Mouse (Mus musculus) kidney, embryonic 16.5 days (tissue): ENCODE data around the gene Tmprss11c. TPM values are rescaled to one million over a fixed set of nuclear protein-coding genes. Genes with fewer than 3 reads are reported as not detected.

Source experiments
- ATAC-seq: fragments of 200-750 bp; cut with Nextera tagmentation; 2 replicates; pipeline ENCODE4 v1.8.0; 2017; ENCODE audit warnings: moderate TSS enrichment; ENCODE audit not compliant: low FRiP score, low TSS enrichment
- H3K27ac ChIP-seq: fragments of 300-500 bp; sonication (generic); 2 replicates; pipeline ENCODE4 v1.5.1; 2014; ENCODE audit warnings: low read length
- H3K27me3 ChIP-seq: fragments of 300-500 bp; sonication (generic); 2 replicates; pipeline ENCODE4 v1.6.1; 2014; ENCODE audit warnings: low read length, control low read depth, mixed read lengths; ENCODE audit not compliant: insufficient read depth
- H3K36me3 ChIP-seq: fragments of 300-500 bp; sonication (generic); 2 replicates; pipeline ENCODE4 v1.6.1; 2014; ENCODE audit warnings: low read length, control low read depth, mixed read lengths; ENCODE audit not compliant: insufficient read depth
- H3K4me1 ChIP-seq: fragments of 300-500 bp; sonication (generic); 2 replicates; pipeline ENCODE4 v1.6.1; 2014; ENCODE audit warnings: low read length, control low read depth, mixed read lengths; ENCODE audit not compliant: insufficient read depth
- H3K4me2 ChIP-seq: fragments of 300-500 bp; sonication (generic); replicated peaks from 2 replicates; pipeline ENCODE4 v1.6.1; 2014; ENCODE audit warnings: low read depth, low read length
- H3K4me3 ChIP-seq: fragments of 300-500 bp; sonication (generic); 2 replicates; pipeline ENCODE4 v1.5.1; 2014; ENCODE audit warnings: mild to moderate bottlenecking, low read length
- H3K9ac ChIP-seq: fragments of 300-500 bp; sonication (generic); replicated peaks from 2 replicates; pipeline ENCODE4 v1.6.1; 2014; ENCODE audit warnings: low read length
- H3K9me3 ChIP-seq: fragments of 300-500 bp; sonication (generic); 2 replicates; pipeline ENCODE4 v1.6.1; 2016; ENCODE audit warnings: low read length, control low read depth
- WGBS: fragments of 180-500 bp; shearing (Covaris S2); extraction: QIAGEN DNeasy Blood & Tissue Kit; methylation state at CpG from one replicate; pipeline ENCODE4 v1.1.7; 2014; 5-methylcytosine and 5-hydroxymethylcytosine counted together
- polyA plus RNA-seq: library from polyadenylated mRNA; unstranded; fragments of >200 nt; fragmentation: Nextera tagmentation; extraction: Ambion mirVana; gene quantifications from 2 replicates; pipeline ENCODE4 v1.2.1, GENCODE M21; 2015

The Tmprss11c gene
- polyA plus RNA-seq, 1 experiment from 2014 or later: not detected

DNA sequence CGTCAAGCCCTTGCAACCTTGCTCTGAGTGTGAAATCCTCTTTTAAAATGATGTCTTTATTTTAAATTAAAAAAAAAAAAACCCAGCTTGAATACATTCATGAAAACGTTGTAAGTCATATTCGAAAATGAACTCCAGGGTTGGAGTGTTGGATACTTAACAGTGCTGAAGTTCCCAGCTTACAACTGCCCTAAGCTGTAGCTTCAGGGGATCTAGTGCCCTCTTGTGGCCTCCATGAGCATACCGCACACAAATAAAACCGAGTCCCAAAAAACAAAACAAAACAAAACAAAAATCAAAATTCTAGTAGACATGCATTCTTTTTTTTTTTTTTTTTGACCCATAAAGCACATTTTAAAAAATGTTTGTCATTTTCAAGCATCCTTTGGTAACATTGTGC lies 98.3 kb downstream of the Tmprss11c start:
- no peaks in the 10 kb centered on the region for H3K36me3 ChIP-seq
- H3K9ac ChIP-seq: no peak overlapping the region
- no peak overlapping the region for H3K4me2 ChIP-seq
- H3K9me3 ChIP-seq: no peaks in the 10 kb centered on the region
- WGBS: 28% methylated on average over 5 of the region's 5 CpGs
- no peak overlapping the region for H3K27ac ChIP-seq
- H3K4me3 ChIP-seq: no peak overlapping the region
- ATAC-seq: no peak
- no peaks in the 10 kb centered on the region for H3K27me3 ChIP-seq
- no peaks in the 10 kb centered on the region for H3K4me1 ChIP-seq

DNA sequence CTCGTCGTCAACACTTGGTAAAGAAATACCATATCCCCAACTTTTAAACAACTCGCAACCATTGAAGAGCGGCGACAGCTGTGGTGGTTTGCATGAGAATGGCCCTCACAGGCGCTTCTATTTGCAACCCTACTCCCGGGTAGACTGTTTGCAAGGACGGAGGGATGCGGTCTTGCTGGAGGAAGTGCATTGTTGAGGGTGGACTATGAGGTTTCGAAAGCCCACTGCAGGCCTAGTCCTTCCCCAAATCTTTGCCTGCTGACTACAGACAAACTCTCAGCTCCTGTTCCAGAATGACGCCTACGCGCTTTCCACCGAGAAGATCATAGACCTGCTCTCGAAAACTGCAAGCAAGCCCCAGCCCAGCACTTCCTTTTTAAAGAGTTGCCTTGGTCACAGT lies 98.8 kb downstream of the Tmprss11c start:
- no peaks in the 10 kb centered on the region for H3K36me3 ChIP-seq
- no peak overlapping the region for H3K4me3 ChIP-seq
- no peaks in the 10 kb centered on the region for H3K27me3 ChIP-seq
- no peaks in the 10 kb centered on the region for H3K9me3 ChIP-seq
- H3K4me1 ChIP-seq: no peaks in the 10 kb centered on the region
- H3K4me2 ChIP-seq: no peak overlapping the region
- no peak overlapping the region for H3K9ac ChIP-seq
- H3K27ac ChIP-seq: no peak overlapping the region
- 51% methylated on average over 15 of the region's 15 CpGs for WGBS
- no peak for ATAC-seq

DNA sequence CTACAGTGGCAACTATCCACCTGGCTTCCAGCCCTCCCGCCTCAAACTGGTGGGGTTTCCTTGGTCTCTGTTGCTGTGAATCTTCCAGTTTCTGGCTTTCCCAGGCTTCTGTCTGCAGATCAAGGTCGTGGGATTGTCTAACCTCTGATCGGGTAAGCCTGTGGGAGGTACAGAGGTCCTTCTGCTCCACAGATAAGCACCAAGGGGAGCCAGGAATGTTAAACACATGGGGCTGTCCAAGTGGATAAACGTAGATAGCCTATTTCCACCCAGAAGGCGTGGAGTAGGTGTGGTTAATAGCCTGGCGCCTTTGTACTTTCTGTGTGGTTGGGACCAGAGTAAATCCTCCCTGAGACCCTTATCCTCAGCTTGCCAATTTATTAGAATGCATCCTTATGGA lies 101.7 kb downstream of the Tmprss11c start:
- Histone ChIP-seq H3K9ac (no peak overlapping the region), H3K36me3 (no peaks in the 10 kb centered on the region), H3K4me3 (no peak overlapping the region), H3K4me1 (no peaks in the 10 kb centered on the region), H3K27me3 (no peaks in the 10 kb centered on the region), H3K4me2 (no peak overlapping the region), H3K9me3 (no peaks in the 10 kb centered on the region), H3K27ac (no peak overlapping the region)
- 79% methylated on average over 6 of the region's 6 CpGs for WGBS
- no peak for ATAC-seq

Other genes starting within 250 kb of the Tmprss11c start
- 29.5 and 33.6 TPM in 2 replicates for gene Cenpc1, start 223.7 kb downstream of the Tmprss11c start, polyA plus RNA-seq
- 0.27 and 0.91 TPM in 2 replicates for gene Stap1, start 217.6 kb downstream of the Tmprss11c start, polyA plus RNA-seq
- gene Uba6, start 116.5 kb downstream of the Tmprss11c start, polyA plus RNA-seq: 13.2 and 13.6 TPM in 2 replicates
- not detected in 2 replicates for gene Gnrhr, start 91.4 kb downstream of the Tmprss11c start, polyA plus RNA-seq
- gene Tmprss11d, start 84.1 kb upstream of the Tmprss11c start, polyA plus RNA-seq: not detected in 2 replicates
- gene Tmprss11a, start 179.7 kb upstream of the Tmprss11c start, polyA plus RNA-seq: not detected in 2 replicates
- gene Tmprss11g, start 229.3 kb upstream of the Tmprss11c start, polyA plus RNA-seq: not detected in 2 replicates